In genomic region chr5:134435836-134436331, GRCm38 (mm10) we compare ENCODE assay signal across 9 mouse cellular contexts. TPM values are rescaled to one million over a fixed set of nuclear protein-coding genes. Genes with fewer than 3 reads are reported as not detected.
A peak's percentile ranks its signal among the peaks of the same experiment; 100 is the strongest.
DNase-seq lines count a peak whose midpoint lies in the region; ATAC-seq and TF ChIP-seq lines count a peak whose summit lies in the region.
"Had no signal": no experiment of that assay in that cellular context is flagged by ENCODE, and none has a peak within 500 bp of the region (broad histone marks: within the 10 kb centered on the region; RNA-seq: fewer than 3 reads in every experiment).

No protein-coding gene starts in this region.

- ATAC-seq in cerebellum, adult (ENCODE audit: insufficient number of reproducible peaks, low FRiP score, low TSS enrichment) = no peak; the same call in 1 of the 2 replicates
- ATAC-seq in midbrain, embryonic 16.5 days = peak; percentile 75

- no peak for TF ChIP-seq POLR2A in kidney, adult 2 months (IDR thresholded peaks at IDR 0.05; ENCODE audit: low read depth, low read length)

- H3K4me2 ChIP-seq in midbrain, embryonic 16.5 days (ENCODE audit: low read length) = peak overlapping the region; percentile 15; the same call in 1 of the 2 replicates

- no peak overlapping the region for H3K4me3 ChIP-seq in kidney, adult 2 months (ENCODE audit: insufficient read depth, low read depth, low read length)
- no peak overlapping the region for H3K4me3 ChIP-seq in midbrain, embryonic 16.5 days (ENCODE audit: low read depth, low read length)

- H3K27ac ChIP-seq in kidney, adult 2 months (ENCODE audit: insufficient read depth, low read depth, low read length) = peak overlapping the region; percentile 32; the same call in 1 of the 2 replicates
- peak overlapping the region; percentile 77 for H3K27ac ChIP-seq in midbrain, embryonic 16.5 days (ENCODE audit: low read length)
- H3K27ac ChIP-seq: macrophage had no signal

- H3K27me3 ChIP-seq in kidney, adult 2 months (replicated peaks; ENCODE audit: control insufficient read depth, insufficient read depth, low read length) = no peaks in the 10 kb centered on the region
- no peaks in the 10 kb centered on the region for H3K27me3 ChIP-seq in midbrain, embryonic 16.5 days (ENCODE audit: control insufficient read depth, insufficient read depth, low read depth, low read length)

- H3K9ac ChIP-seq in midbrain, embryonic 16.5 days (ENCODE audit: low read depth, low read length) = 0 out of 2 replicates have a peak overlapping the region, but pooled peaks have one; percentile 15

- H3K4me1 ChIP-seq in kidney, adult 2 months (ENCODE audit: control insufficient read depth, insufficient read depth, low read length) = peaks cover 9% of the 10 kb centered on the region
- peaks cover 18% of the 10 kb centered on the region for H3K4me1 ChIP-seq in midbrain, embryonic 16.5 days (ENCODE audit: control insufficient read depth, insufficient read depth, low read length)

- H3K9me3 ChIP-seq in midbrain, embryonic 16.5 days (replicated peaks; ENCODE audit: control insufficient read depth, low read length, poor library complexity, severe bottlenecking) = no peaks in the 10 kb centered on the region

- no peak for TF ChIP-seq CTCF in kidney, adult 2 months (conservative IDR thresholded peaks at IDR 0.05; ENCODE audit: insufficient read depth, insufficient read length, low read depth, low read length)

- H3K36me3 ChIP-seq in kidney, adult 2 months (ENCODE audit: control insufficient read depth, insufficient read depth, low read length) = no peaks in the 10 kb centered on the region
- H3K36me3 ChIP-seq in midbrain, embryonic 16.5 days (ENCODE audit: control insufficient read depth, insufficient read depth, low read length) = no peaks in the 10 kb centered on the region; the same call in 1 of the 2 replicates

- peak; percentile 55 to 66 for DNase-seq in cerebellum, adult 18-20 months
- peak; percentile 33 for DNase-seq in NIH3T3 (ENCODE audit: low read depth)
- peak; percentile 21 for DNase-seq in embryo, embryonic 9.5 days (ENCODE audit: extremely low spot score)
- DNase-seq in heart, adult 8-10 months (ENCODE audit: low spot score) = peak; percentile 61
- DNase-seq in kidney, adult 2 months = peak; percentile 45
- DNase-seq in c-Kit-positive CD71-positive TER-119-positive erythroid progenitor cells, embryonic 14.5 days (ENCODE audit: low spot score) = no peak

- 62% methylated on average over 12 of the region's 12 CpGs for WGBS in kidney, adult 2 months
- whole genome bisulfite sequencing in midbrain, embryonic 16.5 days = 19% methylated on average over 12 of the region's 12 CpGs

RNA-seq across cellular contexts. Expression of gene Gtf2ird1, which starts 20.6 kb away (rescaled TPM):
- 10 to 100 TPM; 20.9 to 28.3 (median 24.5) TPM for total RNA-seq in heart, adult 8-10 months (2022)
- 22.4 and 24.0 TPM in 2 replicates for polyA plus RNA-seq in kidney, adult 2 months (2012; rRNA removed)
- 74.3 and 81.5 TPM in 2 replicates for polyA plus RNA-seq in midbrain, embryonic 16.5 days (2015; fragmentation: Nextera tagmentation; extraction: Ambion mirVana)
